Mouse (Mus musculus) hindbrain, embryonic 11.5 days (tissue): ENCODE results near the gene Cwf19l1. TPM values are rescaled to one million over a fixed set of nuclear protein-coding genes. Genes with fewer than 3 reads are reported as not detected.

Experiments
- ATAC-seq: fragments of 200-750 bp; cut with Nextera tagmentation; 2 replicates; pipeline ENCODE4 v1.8.0; 2017; ENCODE audit warnings: mild to moderate bottlenecking, moderate TSS enrichment, moderate library complexity; ENCODE audit not compliant: low FRiP score
- DNase-seq: peaks from one replicate; pipeline ENCODE4 v3.0.0-alpha.2; 2015; ENCODE audit warnings: low spot score
- H3K27ac ChIP-seq: fragments of 300-500 bp; sonication (generic); 2 replicates; pipeline ENCODE4 v1.5.1; 2014; ENCODE audit warnings: mild to moderate bottlenecking, low read depth, low read length
- H3K27me3 ChIP-seq: fragments of 300-500 bp; sonication (generic); 2 replicates; pipeline ENCODE4 v1.6.1; 2014; ENCODE audit warnings: mild to moderate bottlenecking, low read length, moderate library complexity, mixed read lengths; ENCODE audit not compliant: control insufficient read depth, insufficient read depth
- H3K36me3 ChIP-seq: fragments of 300-500 bp; sonication (generic); 2 replicates; pipeline ENCODE4 v1.6.1; 2014; ENCODE audit warnings: mild to moderate bottlenecking, low read length, moderate library complexity, mixed read lengths; ENCODE audit not compliant: control insufficient read depth, insufficient read depth
- H3K4me1 ChIP-seq: fragments of 300-500 bp; sonication (generic); replicated peaks from 2 replicates; pipeline ENCODE4 v1.6.1; 2014; ENCODE audit warnings: low read length, mixed read lengths; ENCODE audit not compliant: control insufficient read depth, insufficient read depth
- H3K4me2 ChIP-seq: fragments of 300-500 bp; sonication (generic); replicated peaks from 2 replicates; pipeline ENCODE4 v1.6.1; 2014; ENCODE audit warnings: mild to moderate bottlenecking, low read depth, low read length
- H3K4me3 ChIP-seq: fragments of 300-500 bp; sonication (generic); 2 replicates; pipeline ENCODE4 v1.5.1; 2014; ENCODE audit warnings: low read depth, low read length
- H3K9ac ChIP-seq: fragments of 300-500 bp; sonication (generic); 2 replicates; pipeline ENCODE4 v1.6.1; 2014; ENCODE audit warnings: low read depth, low read length
- H3K9me3 ChIP-seq: fragments of 300-500 bp; sonication (generic); 2 replicates; pipeline ENCODE4 v1.6.1; 2016; ENCODE audit warnings: low read length; ENCODE audit not compliant: control insufficient read depth
- WGBS: fragments of 180-500 bp; shearing (Covaris S2); extraction: QIAGEN DNeasy Blood & Tissue Kit; methylation state at CpG from one replicate; pipeline ENCODE4 v1.1.7; 2014; 5-methylcytosine and 5-hydroxymethylcytosine counted together
- polyA plus RNA-seq: library from polyadenylated mRNA; unstranded; fragments of >200 nt; fragmentation: Nextera tagmentation; extraction: Ambion mirVana; gene quantifications from 2 replicates; pipeline ENCODE4 v1.2.1, GENCODE M21; 2014

Gene Cwf19l1
- polyA plus RNA-seq, 1 experiment from 2014 or later, result 40.5 TPM

- Histone ChIP-seq H3K36me3 (no peaks in the 10 kb centered on the region), H3K9ac (no peak overlapping the region), H3K27ac (no peak overlapping the region), H3K4me1 (no peaks in the 10 kb centered on the region), H3K4me3 (no peak overlapping the region), H3K4me2 (no peak overlapping the region), H3K27me3 (no peaks in the 10 kb centered on the region), H3K9me3 (no peaks in the 10 kb centered on the region)
- DNase-seq, result no peak
- ATAC-seq, result no peak
- 94% methylated on average over 2 of the region's 2 CpGs for WGBS
Measured at GRCm38 (mm10) chr19:44064734-44065133, 70.9 kb downstream of the Cwf19l1 start.

GRCm38 (mm10) chr19:44063773-44064172 is 71.9 kb downstream of the Cwf19l1 start:
- Histone ChIP-seq H3K4me2 (no peak overlapping the region), H3K4me1 (no peaks in the 10 kb centered on the region), H3K27ac (no peak overlapping the region), H3K4me3 (no peak overlapping the region), H3K27me3 (no peaks in the 10 kb centered on the region), H3K9ac (no peak overlapping the region), H3K36me3 (no peaks in the 10 kb centered on the region), H3K9me3 (no peaks in the 10 kb centered on the region)
- no peak for DNase-seq
- WGBS, result 92% methylated on average over 7 of the region's 7 CpGs
- no peak for ATAC-seq

GRCm38 (mm10) chr19:44060226-44060625 is 75.5 kb downstream of the Cwf19l1 start:
- Histone ChIP-seq H3K9ac (no peak overlapping the region), H3K9me3 (no peaks in the 10 kb centered on the region), H3K27me3 (no peaks in the 10 kb centered on the region), H3K27ac (no peak overlapping the region), H3K4me2 (no peak overlapping the region), H3K4me3 (no peak overlapping the region), H3K4me1 (no peaks in the 10 kb centered on the region), H3K36me3 (no peaks in the 10 kb centered on the region)
- no peak for DNase-seq
- 87% methylated on average over 3 of the region's 3 CpGs for WGBS
- no peak for ATAC-seq

Other genes starting within 250 kb of the Cwf19l1 start
- gene Dnmbp, start 195.7 kb downstream of the Cwf19l1 start, polyA plus RNA-seq, result 12.2 and 13.5 TPM in 2 replicates
- 0.54 and 0.80 TPM in 2 replicates for gene Cpn1, start 149.3 kb downstream of the Cwf19l1 start, polyA plus RNA-seq
- gene Cyp2c23, start 106.7 kb downstream of the Cwf19l1 start, polyA plus RNA-seq, result not detected in 2 replicates
- gene Erlin1, start 66.1 kb downstream of the Cwf19l1 start, polyA plus RNA-seq, result 15.8 and 18.7 TPM in 2 replicates
- 58.7 and 61.0 TPM in 2 replicates for gene Chuk, start 28.4 kb downstream of the Cwf19l1 start, polyA plus RNA-seq
- gene Bloc1s2, start 10.6 kb upstream of the Cwf19l1 start, polyA plus RNA-seq, result 125 and 127 TPM in 2 replicates
- 0.31 and 0.37 TPM in 2 replicates for gene Pkd2l1, start 56.6 kb upstream of the Cwf19l1 start, polyA plus RNA-seq
- 0.70 and 1.1 TPM in 2 replicates for gene Scd3, start 67.4 kb upstream of the Cwf19l1 start, polyA plus RNA-seq
- 314 and 349 TPM in 2 replicates for gene Scd2, start 157.8 kb upstream of the Cwf19l1 start, polyA plus RNA-seq
- gene Scd4, start 197.2 kb upstream of the Cwf19l1 start, polyA plus RNA-seq, result 0.06 TPM in 1 of 2 replicates, not detected in the other